Mouse (Mus musculus) lung, postnatal 36 days (tissue): ENCODE data around the gene Gli3.

Experiments used
- DNase-seq: peaks from one replicate; pipeline ENCODE4 v3.0.0; 2022; ENCODE audit warnings: mixed read lengths

Gli3 gene

DNA sequence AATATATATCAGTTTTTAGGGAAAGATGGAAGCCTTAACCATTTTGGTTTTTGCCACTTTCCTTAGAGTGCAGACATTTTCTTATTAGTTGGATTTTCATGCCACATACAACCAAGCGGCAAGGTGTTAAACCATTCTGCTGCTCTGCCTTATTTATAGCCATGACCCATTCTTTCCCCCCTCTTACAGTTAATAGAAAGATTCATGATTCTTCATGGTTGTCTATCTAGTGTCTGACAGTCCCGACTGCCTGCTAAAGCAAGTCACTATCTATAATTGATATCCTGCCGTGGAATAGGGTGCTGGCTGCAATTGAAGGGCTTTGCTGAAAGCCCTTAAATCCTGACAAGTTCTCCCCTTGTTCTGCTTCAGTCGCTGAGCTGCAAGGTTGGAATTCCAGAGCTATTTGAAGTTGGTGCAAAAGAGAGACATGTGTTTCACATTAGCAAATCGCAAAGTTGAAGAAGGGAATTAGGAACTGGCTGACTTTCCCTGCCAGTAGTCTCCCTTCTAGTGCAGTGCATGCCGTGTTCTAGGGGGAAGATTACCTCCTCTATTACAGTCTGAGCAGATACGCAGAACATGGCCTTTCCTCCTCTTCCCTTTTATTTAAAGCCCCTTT, 201.7 kb downstream of the Gli3 start:
- DNase-seq = no peak

DNA sequence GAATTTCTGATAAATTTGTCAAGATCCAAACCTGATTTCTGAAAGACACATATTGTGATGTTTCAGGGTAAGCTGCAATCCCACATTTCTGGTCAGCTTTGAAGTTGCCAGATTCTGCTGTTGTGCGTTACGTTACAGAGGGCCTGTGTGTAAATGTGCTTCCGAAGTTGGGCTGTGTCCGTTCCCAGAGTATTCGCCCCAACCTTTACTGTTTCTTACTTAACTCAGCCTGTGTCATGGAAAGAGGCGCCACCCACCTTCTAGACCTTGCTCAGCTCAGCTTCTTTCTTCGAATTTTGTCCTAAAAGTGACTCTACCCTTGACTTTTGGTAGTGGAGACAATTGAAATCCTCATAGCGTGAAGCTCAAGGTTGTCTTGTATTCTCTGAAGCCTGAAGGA, 202.5 kb downstream of the Gli3 start:
- DNase-seq = no peak

DNA sequence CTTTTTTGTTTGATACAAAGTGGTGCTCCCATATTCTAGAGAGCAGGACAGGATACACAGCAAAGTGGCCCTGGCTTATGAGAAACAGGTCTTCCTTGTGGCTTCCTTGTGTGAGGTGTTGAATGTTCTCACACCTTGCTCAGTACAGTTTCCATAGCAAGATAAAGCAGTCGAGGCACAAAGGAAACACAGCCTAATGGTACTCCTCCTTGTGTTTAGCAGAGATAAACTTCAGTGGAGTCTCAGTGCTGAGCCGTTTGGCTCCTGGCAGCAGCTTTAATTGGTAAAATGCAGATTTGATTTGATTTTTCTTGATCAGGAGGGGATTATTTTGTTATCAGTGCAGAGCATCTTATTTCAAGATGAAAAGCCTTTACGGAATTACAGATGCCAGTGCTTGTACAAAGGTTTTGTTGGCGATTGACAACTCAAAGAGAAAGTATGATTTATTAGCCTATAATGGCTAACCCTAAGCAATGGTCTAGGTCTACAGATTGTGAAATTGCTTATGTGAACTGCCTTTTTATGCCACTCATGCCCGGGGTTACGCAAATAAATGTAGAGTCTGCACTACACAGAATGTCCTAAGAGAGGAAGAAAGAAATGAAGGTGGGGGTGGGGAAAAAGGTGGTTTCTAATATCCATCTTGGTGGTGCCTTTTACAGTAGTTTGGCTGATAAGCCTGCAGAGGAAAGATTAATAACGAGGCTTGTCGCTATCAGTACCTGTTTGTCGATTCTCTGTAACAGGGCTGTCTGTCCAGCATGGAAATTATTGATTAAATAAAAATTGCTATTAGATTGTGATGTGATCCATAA, 207.3 kb downstream of the Gli3 start:
- DNase-seq = peak; percentile 7

DNA sequence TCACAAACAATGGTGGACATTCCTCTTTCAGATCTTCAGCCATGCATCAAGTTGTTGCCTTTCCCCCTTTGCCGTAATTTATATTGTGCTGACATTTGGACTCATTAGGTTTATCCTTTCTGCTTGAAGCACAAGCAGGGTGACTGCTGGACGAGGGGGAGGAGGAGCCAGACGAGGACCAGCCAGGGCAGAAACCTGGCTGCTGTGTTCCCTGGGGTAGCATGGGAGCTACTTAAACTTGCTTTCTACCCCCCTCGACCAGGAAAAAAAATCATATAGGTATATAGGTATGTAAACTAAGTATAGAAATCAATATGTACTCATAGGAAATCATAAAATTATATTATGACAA, 207.9 kb downstream of the Gli3 start:
- no peak for DNase-seq

DNA sequence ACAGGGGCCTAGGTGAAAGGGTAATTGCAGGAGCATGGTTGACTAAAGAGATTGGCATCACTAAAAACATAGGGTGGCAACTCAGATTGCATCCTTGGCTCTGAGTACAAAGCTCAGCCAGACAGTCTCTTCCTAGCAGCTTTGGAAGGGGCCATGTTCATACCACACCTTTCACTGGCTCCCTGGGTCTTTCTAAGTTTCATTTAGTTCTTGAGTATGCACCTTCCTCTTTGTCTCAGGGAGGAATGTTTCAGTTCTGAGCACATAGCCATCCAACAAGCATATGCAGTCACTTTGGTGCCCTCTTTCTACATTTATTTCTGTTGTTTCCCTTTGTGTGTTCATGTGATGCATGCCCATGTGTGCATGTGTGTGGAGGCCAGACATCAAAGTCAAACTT, 212.4 kb downstream of the Gli3 start:
- DNase-seq = no peak

DNA sequence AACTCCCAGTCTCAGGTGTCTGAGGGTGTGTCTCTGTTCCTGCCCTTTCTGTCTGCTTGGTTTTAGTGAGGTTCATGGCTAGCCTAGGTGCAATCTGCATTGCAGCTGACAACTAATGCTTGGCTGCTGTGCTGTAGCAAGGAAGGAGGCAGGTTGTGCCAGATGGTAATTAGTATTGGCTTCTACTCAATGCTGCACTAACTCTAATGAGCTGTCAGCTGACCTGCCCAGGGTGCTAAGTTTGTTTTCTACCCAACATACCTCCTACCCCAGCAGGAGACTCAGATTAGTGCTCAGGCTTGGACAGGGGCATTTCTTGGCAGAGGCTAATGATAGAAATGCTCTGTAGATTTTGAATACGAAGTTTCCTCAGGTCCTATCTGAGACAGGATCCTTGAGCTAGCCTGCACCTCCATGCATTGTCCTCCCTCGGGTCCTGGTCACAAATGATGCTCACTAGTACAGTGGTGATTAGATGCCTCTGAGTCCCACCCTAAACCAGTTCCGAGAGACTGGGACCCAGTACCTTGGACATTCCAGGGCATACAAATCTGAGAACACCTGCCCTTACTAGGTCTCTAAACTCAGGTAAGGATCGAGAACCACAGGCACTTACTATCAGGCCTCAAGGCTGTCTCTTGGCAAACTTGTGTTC, 214.2 kb downstream of the Gli3 start:
- no peak for DNase-seq

DNA sequence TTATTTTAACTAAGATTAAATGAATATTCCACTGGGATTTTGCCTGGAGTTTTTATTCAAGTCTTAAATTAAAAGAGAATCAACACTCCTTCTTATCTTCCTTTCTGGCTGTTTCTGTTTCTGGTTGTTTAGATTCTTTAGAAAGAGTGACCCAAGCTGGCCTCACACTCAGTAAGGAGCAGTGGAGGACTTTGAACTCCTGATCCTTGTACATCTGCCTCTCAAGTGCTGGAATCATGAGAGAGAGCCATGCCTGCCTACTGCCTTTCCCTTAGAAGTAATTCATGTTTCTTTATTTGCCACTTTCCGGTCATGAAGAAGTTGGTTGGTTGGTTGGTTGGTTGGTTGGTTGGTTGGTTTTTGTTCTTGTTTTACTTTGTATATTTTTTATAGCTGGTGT, 218.5 kb downstream of the Gli3 start:
- DNase-seq = no peak

DNA sequence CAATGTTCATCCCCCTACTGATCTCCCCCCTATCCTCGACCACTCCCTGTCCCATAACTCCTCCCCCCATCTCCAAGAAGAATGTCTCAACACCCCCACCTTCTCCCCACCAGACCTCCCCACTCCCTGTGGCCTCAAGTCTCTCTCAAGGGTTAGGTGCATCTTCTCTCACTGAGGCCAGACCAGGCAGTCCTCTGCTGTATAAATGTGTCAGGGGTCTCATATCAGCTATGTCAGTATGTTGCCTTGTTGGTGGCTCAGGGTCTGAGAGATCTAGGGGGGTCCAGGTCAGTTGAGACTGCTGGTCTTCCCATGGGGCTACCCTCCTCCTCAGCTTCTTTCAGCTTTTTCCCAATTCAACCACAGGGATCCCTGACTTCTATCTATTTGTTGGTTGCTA, 220.0 kb downstream of the Gli3 start:
- no peak for DNase-seq

DNA sequence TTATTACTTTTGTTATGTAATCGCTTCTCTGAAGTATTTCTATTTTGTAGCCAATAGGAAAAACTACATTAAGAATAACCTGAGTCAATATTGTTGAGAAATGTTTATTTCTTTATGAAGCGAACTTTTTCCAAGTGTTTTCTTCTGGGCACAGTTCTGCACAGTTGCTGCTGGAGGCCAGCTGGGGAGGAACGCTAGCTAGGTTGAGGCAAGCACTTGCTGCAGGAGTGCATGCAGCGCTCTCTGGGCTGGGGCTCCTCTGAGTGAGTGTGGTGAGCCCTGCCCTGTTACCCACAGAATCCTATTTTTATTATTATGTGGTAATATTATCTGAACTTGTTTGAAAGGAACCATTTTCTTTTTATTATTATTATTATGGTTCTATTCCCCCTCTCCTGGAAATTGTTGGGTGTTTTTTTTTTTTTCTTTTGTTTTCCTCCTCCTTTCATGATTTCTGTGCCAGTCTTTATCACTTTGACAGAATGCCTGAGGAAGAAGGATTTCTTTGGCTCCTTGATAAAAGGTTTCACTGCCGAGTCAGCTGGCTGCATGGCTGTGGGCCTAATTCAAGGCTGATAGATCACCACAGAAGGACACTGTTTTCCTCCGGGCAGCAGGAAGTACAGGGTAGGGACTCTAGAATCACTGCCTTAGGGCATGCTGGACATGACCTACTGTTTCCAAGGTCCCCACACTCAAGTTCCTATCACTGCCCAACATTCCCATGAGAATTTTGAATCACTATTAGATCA, 225.2 kb downstream of the Gli3 start:
- DNase-seq = no peak

DNA sequence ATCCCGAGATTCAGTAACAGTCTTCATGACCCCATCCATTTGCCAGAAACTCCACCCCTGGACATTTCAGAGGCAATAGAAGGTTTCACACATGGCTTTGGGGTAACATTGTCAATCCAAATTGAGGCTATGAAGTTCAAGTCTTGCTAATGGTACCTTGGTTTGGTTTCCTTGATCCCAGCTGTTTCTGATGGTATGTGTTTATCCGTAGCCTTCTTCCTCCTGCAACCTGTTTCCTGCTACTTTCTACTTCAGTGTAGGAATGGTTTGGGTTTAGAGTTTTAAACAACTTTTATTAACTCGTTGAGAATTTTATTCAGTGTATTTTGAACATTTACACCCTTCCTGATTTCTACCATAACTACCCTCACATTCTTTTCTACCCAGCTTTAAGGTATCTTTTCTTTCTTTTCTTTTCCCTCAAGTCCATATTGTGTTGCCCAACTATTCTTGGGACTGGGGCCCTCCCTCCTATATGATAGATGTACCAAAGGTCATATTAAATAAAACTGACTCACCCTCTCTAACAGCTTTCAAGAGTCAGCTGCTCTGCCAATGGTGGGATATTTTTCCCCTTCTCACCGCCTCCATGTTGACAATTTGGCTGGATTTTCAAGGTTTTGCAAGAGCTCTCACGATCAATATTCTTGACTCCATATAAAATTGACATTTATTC, 225.9 kb downstream of the Gli3 start:
- no peak for DNase-seq

DNA sequence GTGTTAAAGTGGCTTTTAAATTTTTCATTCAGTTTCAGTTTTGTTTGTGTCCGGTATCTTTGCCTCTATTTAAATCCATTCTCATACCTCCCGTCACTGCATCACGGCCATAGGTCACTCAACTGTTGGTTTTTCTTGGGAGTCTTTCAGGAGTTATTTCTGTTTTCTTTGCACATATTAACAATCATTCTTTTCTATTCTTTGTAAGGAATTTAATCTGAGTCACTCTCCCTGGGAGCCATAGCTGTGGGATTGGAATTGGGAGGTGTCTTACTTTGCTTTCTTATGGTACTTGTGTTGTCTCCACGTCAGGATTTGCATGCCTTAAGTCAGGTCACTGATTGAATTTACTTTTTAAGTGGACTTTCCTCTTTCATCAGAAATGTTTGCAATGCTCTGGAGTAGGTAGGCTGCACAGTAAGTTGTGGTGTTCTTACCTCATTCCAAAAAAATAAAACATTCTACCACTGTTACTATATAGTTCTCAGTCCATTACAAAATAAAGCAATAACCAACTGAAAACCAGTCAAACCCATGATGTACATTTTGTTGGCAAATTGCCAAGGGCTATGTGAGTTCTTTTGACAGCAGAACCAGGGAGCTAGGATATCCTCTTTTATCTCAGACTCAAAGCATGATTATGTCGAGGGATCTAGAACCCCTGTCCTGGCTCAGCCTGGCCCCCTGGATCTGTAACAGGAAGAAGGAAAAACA, 228.9 kb downstream of the Gli3 start:
- no peak for DNase-seq

DNA sequence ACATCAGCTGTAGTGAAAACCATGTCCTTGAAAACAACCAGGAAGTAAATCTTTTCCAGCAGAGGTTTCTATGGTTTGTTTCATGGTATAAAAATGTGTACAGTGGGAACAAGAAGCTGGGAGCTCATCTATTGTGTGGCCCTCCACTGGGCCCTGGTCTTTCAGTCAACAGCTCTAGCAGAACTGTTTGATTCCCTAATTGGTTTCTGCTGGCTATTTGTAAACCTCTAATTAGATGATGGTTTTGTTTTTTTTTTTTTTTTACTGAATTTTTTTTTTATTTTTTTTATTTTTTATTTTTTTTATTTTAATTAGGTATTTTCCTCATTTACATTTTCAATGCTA, 229.4 kb downstream of the Gli3 start:
- no peak for DNase-seq

DNA sequence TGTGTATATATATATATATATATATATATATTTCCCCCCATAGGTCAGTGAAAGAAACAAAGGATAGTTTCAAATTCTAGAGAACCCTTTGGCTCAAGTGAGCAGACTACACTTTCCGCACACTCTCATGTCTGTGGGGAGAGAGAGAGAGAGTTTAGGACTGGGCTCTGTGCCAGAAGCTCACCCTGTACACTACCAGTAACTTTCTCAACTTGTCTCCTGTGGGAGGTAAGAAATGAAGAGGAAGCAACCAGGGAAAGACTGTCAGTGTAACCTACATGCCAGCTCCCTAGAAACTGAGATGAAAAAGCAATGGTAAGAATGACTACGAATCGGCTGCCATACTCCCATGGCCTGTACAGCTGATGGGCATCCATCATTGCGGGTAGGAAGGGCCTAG, 235.2 kb downstream of the Gli3 start:
- DNase-seq = no peak

DNA sequence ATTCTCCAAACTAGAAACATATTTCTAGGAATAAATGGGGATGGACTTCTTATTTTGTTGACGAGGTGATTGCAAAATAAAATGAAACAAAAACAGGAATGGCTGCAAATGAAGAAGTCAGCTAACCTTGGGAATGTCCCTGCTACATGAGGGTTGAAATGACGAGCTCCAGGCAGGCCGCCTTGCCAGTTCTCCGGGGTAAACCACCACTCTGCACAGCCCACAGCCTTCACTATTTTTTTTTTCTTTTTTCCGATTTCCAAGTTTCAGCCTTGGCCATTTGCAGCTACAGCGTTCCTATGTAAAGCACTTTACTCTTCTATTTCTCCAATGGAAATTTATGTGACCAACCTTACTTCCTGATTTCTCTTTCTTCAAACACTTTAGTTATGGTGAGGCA, 236.1 kb downstream of the Gli3 start:
- no peak for DNase-seq

DNA sequence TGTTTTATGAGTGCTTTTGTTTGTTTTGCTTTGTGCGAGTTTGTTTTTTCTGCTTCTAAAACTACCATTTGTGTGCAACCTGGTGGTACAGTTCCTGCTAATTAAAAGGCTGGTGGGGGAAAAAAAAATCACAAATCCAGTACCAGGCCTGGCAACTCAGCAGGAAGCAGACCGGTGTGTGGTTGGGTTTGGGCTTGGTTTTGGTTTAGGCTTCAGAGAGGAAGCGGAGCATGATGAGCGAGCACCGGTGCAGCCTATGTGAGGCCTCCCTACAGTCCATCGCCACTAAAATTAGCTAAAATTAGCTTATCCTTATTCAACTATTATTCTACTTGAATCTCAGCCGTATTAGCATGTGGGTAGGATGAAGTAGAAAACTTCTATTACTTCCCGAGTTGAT, 241.6 kb downstream of the Gli3 start:
- DNase-seq = no peak

DNA sequence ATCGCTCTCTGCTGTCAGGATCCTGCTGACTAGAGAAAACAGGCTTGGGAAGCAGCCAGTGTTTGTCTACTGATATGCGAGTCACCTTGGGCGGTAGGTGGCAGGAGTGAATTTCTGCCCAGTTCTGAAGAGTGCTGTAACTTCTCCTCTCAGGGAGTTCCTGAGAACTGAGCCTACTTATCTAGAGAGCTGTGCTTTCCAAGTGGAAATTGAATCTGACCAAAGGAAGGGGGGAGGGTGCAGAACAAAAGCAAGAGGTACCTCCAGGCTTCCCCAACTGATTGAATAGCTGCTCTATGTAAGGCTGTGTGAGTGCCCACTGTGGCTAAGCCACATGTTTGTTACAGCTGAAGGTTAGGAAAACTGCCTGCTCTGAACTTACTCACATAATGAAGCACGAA, 244.4 kb downstream of the Gli3 start:
- DNase-seq = peak; percentile 53

DNA sequence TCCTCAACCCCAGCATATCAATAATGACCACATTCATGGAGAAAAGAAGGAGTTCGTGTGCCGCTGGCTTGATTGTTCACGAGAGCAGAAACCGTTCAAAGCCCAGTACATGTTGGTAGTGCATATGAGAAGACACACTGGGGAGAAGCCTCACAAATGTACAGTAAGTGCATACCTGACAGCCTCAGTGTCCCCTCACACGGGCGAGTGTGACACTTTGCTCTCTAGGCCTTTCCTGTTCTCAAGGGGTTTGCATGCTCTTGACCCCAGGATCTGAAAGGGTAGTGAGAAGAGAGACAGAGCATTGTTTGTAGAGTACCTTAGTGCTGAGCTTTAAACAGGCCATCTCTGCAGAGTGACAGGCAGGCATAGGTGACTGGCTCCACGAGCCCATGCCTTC, 250.5 kb downstream of the Gli3 start:
- DNase-seq = no peak

DNA sequence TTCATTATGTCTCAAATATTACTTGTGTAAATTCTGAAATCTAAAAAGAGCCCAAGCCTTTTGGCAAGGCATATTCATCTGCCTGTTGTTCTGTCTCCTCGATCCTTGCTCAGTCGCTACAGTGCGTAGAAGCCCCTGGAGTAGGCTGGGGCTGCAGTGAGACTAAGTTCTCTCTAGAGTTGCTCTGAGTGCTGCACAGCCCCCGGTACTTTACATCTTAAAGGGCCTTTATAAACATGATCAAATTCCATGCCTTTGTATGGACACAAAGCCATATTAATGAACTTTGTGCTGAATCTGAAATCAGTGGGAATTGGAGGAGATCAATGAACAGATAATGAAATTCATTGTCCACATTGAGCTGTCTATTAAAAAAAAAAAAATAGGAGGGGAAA, 251.3 kb downstream of the Gli3 start:
- no peak for DNase-seq

DNA sequence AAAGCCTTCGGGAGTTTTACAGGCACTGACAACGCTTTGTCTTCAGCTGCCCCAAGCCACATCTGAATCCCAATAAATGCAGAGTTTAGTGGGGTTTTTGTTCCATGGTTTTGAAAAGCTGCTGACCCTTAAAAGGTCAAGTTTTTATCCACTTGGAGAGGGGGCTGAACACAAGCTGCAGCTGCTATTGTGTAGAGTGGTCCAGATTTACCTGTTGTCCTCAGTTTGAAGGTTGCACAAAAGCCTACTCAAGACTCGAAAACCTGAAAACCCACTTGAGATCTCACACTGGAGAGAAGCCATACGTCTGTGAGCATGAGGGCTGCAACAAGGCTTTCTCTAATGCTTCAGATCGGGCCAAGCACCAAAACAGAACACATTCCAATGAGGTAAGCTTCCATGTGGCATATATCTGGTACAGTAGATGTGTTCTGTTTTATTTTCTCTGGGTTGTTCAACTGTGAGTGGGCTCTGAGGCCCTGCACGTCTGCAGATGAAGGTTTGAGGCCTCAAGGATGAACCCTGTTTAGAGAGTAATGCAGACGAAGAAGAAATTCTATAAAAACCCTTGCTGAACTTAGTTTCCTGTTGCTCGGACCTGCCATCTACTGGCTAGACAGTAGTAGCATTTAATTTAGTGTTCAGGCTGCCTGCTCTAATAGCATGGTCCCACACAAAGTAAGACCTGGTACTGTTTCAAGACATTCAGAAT, 251.8 kb downstream of the Gli3 start:
- DNase-seq = peak; percentile 51

DNA sequence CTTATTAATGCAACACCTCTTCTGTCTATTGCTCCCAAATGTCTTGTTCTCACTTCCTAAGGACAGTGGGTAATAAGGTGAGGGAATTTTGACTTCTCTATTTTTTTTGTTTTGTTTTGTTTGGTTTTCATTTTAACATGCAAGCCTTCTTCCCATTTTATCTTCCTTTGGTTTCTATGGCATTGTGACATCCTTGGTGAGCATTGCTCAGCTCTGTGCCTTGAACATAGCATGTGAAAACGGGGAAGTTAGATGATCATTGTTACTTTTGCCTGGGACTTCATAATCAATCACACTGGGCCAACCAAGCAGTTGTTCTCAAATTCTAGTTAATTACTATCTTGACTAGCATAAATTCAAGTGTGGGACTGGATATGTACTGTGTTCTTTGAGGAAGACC, 258.4 kb downstream of the Gli3 start:
- no peak for DNase-seq

DNA sequence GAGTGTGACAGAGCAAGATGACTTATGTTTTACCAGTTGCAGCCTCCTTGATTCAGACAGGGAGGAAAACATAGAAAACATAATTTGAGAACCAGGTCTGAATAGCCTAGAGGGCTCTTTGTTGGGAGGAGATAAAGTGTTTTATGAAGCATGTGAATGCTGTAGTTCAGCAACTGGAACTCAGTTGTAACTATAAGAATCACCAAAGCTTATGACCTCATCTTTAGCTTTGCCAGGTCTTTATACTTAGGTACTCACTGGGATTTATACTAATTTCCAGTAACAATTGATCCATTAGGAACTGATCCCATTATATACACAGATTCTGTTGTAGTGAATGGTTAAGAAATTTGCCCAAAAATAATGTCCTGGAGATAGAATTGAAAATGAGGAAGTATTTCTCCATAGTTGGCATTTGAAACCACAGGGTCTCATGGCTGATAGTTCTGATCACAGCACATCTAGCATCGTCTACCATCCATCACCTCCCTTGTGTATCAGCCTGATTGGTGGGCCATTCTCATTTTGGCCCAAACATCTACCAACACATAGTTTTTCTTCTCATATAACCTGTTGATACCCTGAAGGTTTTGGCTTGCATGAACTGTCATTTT, 259.8 kb downstream of the Gli3 start:
- no peak for DNase-seq
